Mouse (Mus musculus) forebrain, embryonic 14.5 days (tissue): Measurements from ENCODE around the gene Nck2. TPM values are rescaled to one million over a fixed set of nuclear protein-coding genes. Genes with fewer than 3 reads are reported as not detected.
A peak's percentile ranks its signal among the peaks of the same experiment; 100 is the strongest.

Experiments
- ATAC-seq: fragments of 200-750 bp; cut with Nextera tagmentation; 2 replicates; pipeline ENCODE4 v1.8.0; 2017; ENCODE audit warnings: mild to moderate bottlenecking, moderate library complexity
- DNase-seq: peaks from one replicate; pipeline ENCODE4 v3.0.0-alpha.2; 2015; ENCODE audit warnings: low spot score
- H3K27ac ChIP-seq: fragments of 300-500 bp; sonication (generic); 2 replicates; pipeline ENCODE4 v1.5.1; 2014; ENCODE audit warnings: low read depth, mild to moderate bottlenecking, control low read depth, low read length, moderate library complexity
- H3K27me3 ChIP-seq: fragments of 300-500 bp; sonication (generic); replicated peaks from 2 replicates; pipeline ENCODE4 v1.6.1; 2014; ENCODE audit warnings: low read length, control low read depth, mixed read lengths; ENCODE audit not compliant: control insufficient read depth, insufficient read depth
- H3K36me3 ChIP-seq: fragments of 300-500 bp; sonication (generic); 2 replicates; pipeline ENCODE4 v1.6.1; 2014; ENCODE audit warnings: low read length, control low read depth; ENCODE audit not compliant: control insufficient read depth, insufficient read depth
- H3K4me1 ChIP-seq: fragments of 300-500 bp; sonication (generic); 2 replicates; pipeline ENCODE4 v1.6.1; 2014; ENCODE audit warnings: antibody characterized with exemption, low read length, control low read depth; ENCODE audit not compliant: control insufficient read depth, insufficient read depth
- H3K4me2 ChIP-seq: fragments of 300-500 bp; sonication (generic); 2 replicates; pipeline ENCODE4 v1.6.1; 2014; ENCODE audit warnings: mild to moderate bottlenecking, control low read depth, low read length
- H3K4me3 ChIP-seq: fragments of 300-500 bp; sonication (generic); 2 replicates; pipeline ENCODE4 v1.5.1; 2014; ENCODE audit warnings: low read depth, low read length, control low read depth
- H3K9ac ChIP-seq: fragments of 300-500 bp; sonication (generic); 2 replicates; pipeline ENCODE4 v1.6.1; 2014; ENCODE audit warnings: mild to moderate bottlenecking, low read length, control low read depth, moderate library complexity
- H3K9me3 ChIP-seq: fragments of 300-500 bp; sonication (generic); replicated peaks from 2 replicates; pipeline ENCODE4 v1.6.1; 2016; ENCODE audit warnings: low read length, control low read depth, mixed read lengths; ENCODE audit not compliant: control insufficient read depth
- WGBS: fragments of 180-500 bp; shearing (Covaris S2); extraction: QIAGEN DNeasy Blood & Tissue Kit; methylation state at CpG from one replicate; pipeline ENCODE4 v1.1.7; 2014; 5-methylcytosine and 5-hydroxymethylcytosine counted together
- polyA plus RNA-seq: library from polyadenylated mRNA; unstranded; fragments of >200 nt; fragmentation: Nextera tagmentation; extraction: Ambion mirVana; gene quantifications from 2 replicates; pipeline ENCODE4 v1.2.1, GENCODE M21; 2014

Nck2 gene
- polyA plus RNA-seq, 1 experiment from 2014 or later, result 37.4 TPM

- H3K4me2 ChIP-seq, result no peak overlapping the region
- H3K27ac ChIP-seq, result no peak overlapping the region
- no peak overlapping the region for H3K9ac ChIP-seq
- no peak for DNase-seq
- no peaks in the 10 kb centered on the region for H3K9me3 ChIP-seq
- H3K36me3 ChIP-seq, result no peaks in the 10 kb centered on the region
- no peak overlapping the region for H3K4me3 ChIP-seq
- peaks cover 6% of the 10 kb centered on the region; the same call in 1 of the 2 replicates for H3K4me1 ChIP-seq
- no peak for ATAC-seq
- 76% methylated on average over 3 of the region's 3 CpGs for whole genome bisulfite sequencing
- H3K27me3 ChIP-seq, result no peaks in the 10 kb centered on the region
These were observed 42.8 kb downstream of the Nck2 start for GRCm38 (mm10) chr1:43486956-43487722.

GRCm38 (mm10) chr1:43489311-43489710 is 44.9 kb downstream of the Nck2 start:
- no peak overlapping the region for H3K4me2 ChIP-seq
- ATAC-seq, result peak; percentile 30; the same call in 1 of the 2 replicates

GRCm38 (mm10) chr1:43491506-43492269 is 47.3 kb downstream of the Nck2 start:
- DNase-seq (no peak), ATAC-seq (no peak)
- Histone ChIP-seq H3K36me3 (no peaks in the 10 kb centered on the region), H3K27me3 (no peaks in the 10 kb centered on the region), H3K4me1 (no peaks in the 10 kb centered on the region), H3K9ac (no peak overlapping the region), H3K27ac (no peak overlapping the region), H3K4me2 (no peak overlapping the region), H3K4me3 (no peak overlapping the region), H3K9me3 (no peaks in the 10 kb centered on the region)
- 94% methylated on average over 8 of the region's 8 CpGs for WGBS

More at GRCm38 (mm10) chr1:43489311-43489710, 44.9 kb downstream of the Nck2 start:
- H3K27ac ChIP-seq, result no peak overlapping the region
- no peak overlapping the region for H3K9ac ChIP-seq
- DNase-seq, result no peak
- H3K27me3 ChIP-seq, result no peaks in the 10 kb centered on the region
- no peaks in the 10 kb centered on the region for H3K36me3 ChIP-seq
- H3K4me3 ChIP-seq, result no peak overlapping the region
- H3K4me1 ChIP-seq, result peaks cover 6% of the 10 kb centered on the region; the same call in 1 of the 2 replicates
- H3K9me3 ChIP-seq, result no peaks in the 10 kb centered on the region

GRCm38 (mm10) chr1:43492803-43493437 is 48.5 kb downstream of the Nck2 start:
- DNase-seq, result no peak
- 94% methylated on average over 3 of the region's 3 CpGs for WGBS

GRCm38 (mm10) chr1:43496051-43496450 is 51.7 kb downstream of the Nck2 start:
- H3K9me3 ChIP-seq, result no peaks in the 10 kb centered on the region
- DNase-seq, result no peak
- H3K36me3 ChIP-seq, result no peaks in the 10 kb centered on the region
- H3K27me3 ChIP-seq, result no peaks in the 10 kb centered on the region
- no peak for ATAC-seq
- WGBS, result 81% methylated on average over 4 of the region's 4 CpGs
- H3K4me3 ChIP-seq, result no peak overlapping the region
- H3K9ac ChIP-seq, result no peak overlapping the region
- peaks cover 7% of the 10 kb centered on the region; the same call in 1 of the 2 replicates for H3K4me1 ChIP-seq
- no peak overlapping the region for H3K27ac ChIP-seq
- no peak overlapping the region for H3K4me2 ChIP-seq

More at GRCm38 (mm10) chr1:43492803-43493437, 48.5 kb downstream of the Nck2 start:
- H3K4me3 ChIP-seq, result no peak overlapping the region
- no peaks in the 10 kb centered on the region for H3K27me3 ChIP-seq
- H3K4me1 ChIP-seq, result no peaks in the 10 kb centered on the region
- H3K27ac ChIP-seq, result no peak overlapping the region
- no peaks in the 10 kb centered on the region for H3K36me3 ChIP-seq
- no peak overlapping the region for H3K4me2 ChIP-seq
- ATAC-seq, result no peak
- no peaks in the 10 kb centered on the region for H3K9me3 ChIP-seq
- H3K9ac ChIP-seq, result no peak overlapping the region

GRCm38 (mm10) chr1:43496993-43497392 is 52.6 kb downstream of the Nck2 start:
- ATAC-seq (no peak), DNase-seq (no peak)
- no peaks in the 10 kb centered on the region for H3K27me3 ChIP-seq
- no peak overlapping the region for H3K4me2 ChIP-seq
- no peaks in the 10 kb centered on the region for H3K36me3 ChIP-seq
- no peak overlapping the region for H3K27ac ChIP-seq
- peaks cover 11% of the 10 kb centered on the region; the same call in 1 of the 2 replicates for H3K4me1 ChIP-seq
- H3K9ac ChIP-seq, result no peak overlapping the region
- WGBS, result 88% methylated on average over 3 of the region's 3 CpGs
- no peak overlapping the region for H3K4me3 ChIP-seq
- H3K9me3 ChIP-seq, result no peaks in the 10 kb centered on the region

GRCm38 (mm10) chr1:43497951-43498350 is 53.6 kb downstream of the Nck2 start:
- H3K4me3 ChIP-seq, result no peak overlapping the region
- ATAC-seq (no peak), DNase-seq (peak; percentile 40)
- H3K4me2 ChIP-seq, result no peak overlapping the region
- no peaks in the 10 kb centered on the region for H3K9me3 ChIP-seq
- no peak overlapping the region for H3K27ac ChIP-seq
- peaks cover 16% of the 10 kb centered on the region; the same call in 1 of the 2 replicates for H3K4me1 ChIP-seq
- H3K27me3 ChIP-seq, result no peaks in the 10 kb centered on the region
- WGBS, result 34% methylated on average over 6 of the region's 6 CpGs
- H3K36me3 ChIP-seq, result no peaks in the 10 kb centered on the region
- no peak overlapping the region for H3K9ac ChIP-seq

- no peak for DNase-seq
- Histone ChIP-seq H3K36me3 (no peaks in the 10 kb centered on the region), H3K4me1 (peaks cover 33% of the 10 kb centered on the region), H3K4me3 (no peak overlapping the region), H3K27me3 (no peaks in the 10 kb centered on the region), H3K9ac (no peak overlapping the region), H3K27ac (no peak overlapping the region), H3K9me3 (no peaks in the 10 kb centered on the region), H3K4me2 (no peak overlapping the region)
- 80% methylated on average over 5 of the region's 5 CpGs for WGBS
- ATAC-seq, result no peak
These were observed 55.7 kb downstream of the Nck2 start for GRCm38 (mm10) chr1:43500121-43500520.
